Mouse (Mus musculus) myocyte (in vitro differentiated cells): ENCODE results near the gene Junb. TPM values are rescaled to one million over a fixed set of nuclear protein-coding genes. Genes with fewer than 3 reads are reported as not detected.

ENCODE experiments used
- H3K27me3 ChIP-seq: one replicate; pipeline ENCODE4 v1.6.1; 2011; ENCODE audit not compliant: control insufficient read depth, insufficient read depth, insufficient read length
- H3K36me3 ChIP-seq: one replicate; pipeline ENCODE4 v1.6.1; 2011; ENCODE audit not compliant: control insufficient read depth, insufficient read depth
- H3K4me2 ChIP-seq: one replicate; pipeline ENCODE4 v1.6.1; 2011; ENCODE audit warnings: low read depth, control low read depth
- H3K4me3 ChIP-seq: one replicate; pipeline ENCODE4 v1.5.1; 2011; ENCODE audit warnings: mild to moderate bottlenecking, control low read depth, moderate library complexity
- H3K79me2 ChIP-seq: one replicate; pipeline ENCODE4 v1.6.1; 2011; ENCODE audit not compliant: control insufficient read depth, insufficient read depth
- H3ac ChIP-seq: one replicate; pipeline ENCODE4 v1.6.1; 2011; ENCODE audit not compliant: control insufficient read depth, insufficient read length
- CEBPB ChIP-seq: IDR thresholded peaks from 2 replicates; pipeline ENCODE4 v1.6.1; 2011; ENCODE audit warnings: mild to moderate bottlenecking, moderate library complexity; ENCODE audit not compliant: poor library complexity, insufficient read depth, severe bottlenecking
- E2F4 ChIP-seq: IDR thresholded peaks from one replicate; pipeline ENCODE4 v1.6.1; 2011; ENCODE audit warnings: mild to moderate bottlenecking, control low read depth, moderate library complexity; ENCODE audit not compliant: insufficient read depth
- MAX ChIP-seq: IDR thresholded peaks from one replicate; pipeline ENCODE4 v1.6.1; 2011; ENCODE audit warnings: low read depth, mild to moderate bottlenecking, control low read depth
- MYOD1 ChIP-seq, 3 experiments: IDR thresholded peaks; one replicate each; pipeline ENCODE4 v1.6.1; 2011; ENCODE audit warnings: control low read depth in 2 of 3, low read depth in 2 of 3, mild to moderate bottlenecking in 2 of 3, moderate library complexity in 1 of 3; ENCODE audit not compliant: insufficient read length in 2 of 3, control insufficient read depth in 1 of 3
- MYOG ChIP-seq, 3 experiments: IDR thresholded peaks; one replicate each; pipeline ENCODE4 v1.6.1; 2011; ENCODE audit warnings: control low read depth in 2 of 3, low read depth in 2 of 3, mild to moderate bottlenecking in 2 of 3; ENCODE audit not compliant: insufficient read length in 2 of 3, control insufficient read depth in 1 of 3, insufficient read depth in 1 of 3
- POLR2A ChIP-seq: IDR thresholded peaks from one replicate; pipeline ENCODE4 v1.6.1; 2011; ENCODE audit warnings: low read depth, mild to moderate bottlenecking, control low read depth, moderate library complexity; ENCODE audit not compliant: insufficient read length
- POLR2AphosphoS2 ChIP-seq: IDR thresholded peaks from one replicate; pipeline ENCODE4 v1.6.1; 2011; ENCODE audit warnings: low read depth, control low read depth; ENCODE audit not compliant: insufficient read length
- REST ChIP-seq: IDR thresholded peaks from one replicate; pipeline ENCODE4 v1.6.1; 2011; ENCODE audit warnings: mild to moderate bottlenecking, control low read depth, moderate library complexity; ENCODE audit not compliant: insufficient read depth, insufficient read length
- SRF ChIP-seq: IDR thresholded peaks from one replicate; pipeline ENCODE4 v1.6.1; 2011; ENCODE audit warnings: low read depth; ENCODE audit not compliant: control insufficient read depth, insufficient read length
- TCF12 ChIP-seq: IDR thresholded peaks from one replicate; pipeline ENCODE4 v1.6.1; 2011; ENCODE audit warnings: mild to moderate bottlenecking, control low read depth; ENCODE audit not compliant: poor library complexity, insufficient read depth, severe bottlenecking
- TCF3 ChIP-seq: IDR thresholded peaks from one replicate; pipeline ENCODE4 v1.6.1; 2011; ENCODE audit warnings: low read depth, control low read depth; ENCODE audit not compliant: insufficient read length
- USF1 ChIP-seq: IDR thresholded peaks from one replicate; pipeline ENCODE4 v1.6.1; 2011; ENCODE audit warnings: low read depth, mild to moderate bottlenecking, control low read depth, moderate library complexity
- polyA plus RNA-seq: library from polyadenylated mRNA; unstranded; fragments of >200 nt; fragmentation: generic; extraction: Trizol; gene quantifications from one replicate; pipeline ENCODE4 v1.2.1, GENCODE M21; 2012; ENCODE audit warnings: missing spikeins

The Junb gene
- polyA plus RNA-seq, 1 experiment: 140 TPM

DNA sequence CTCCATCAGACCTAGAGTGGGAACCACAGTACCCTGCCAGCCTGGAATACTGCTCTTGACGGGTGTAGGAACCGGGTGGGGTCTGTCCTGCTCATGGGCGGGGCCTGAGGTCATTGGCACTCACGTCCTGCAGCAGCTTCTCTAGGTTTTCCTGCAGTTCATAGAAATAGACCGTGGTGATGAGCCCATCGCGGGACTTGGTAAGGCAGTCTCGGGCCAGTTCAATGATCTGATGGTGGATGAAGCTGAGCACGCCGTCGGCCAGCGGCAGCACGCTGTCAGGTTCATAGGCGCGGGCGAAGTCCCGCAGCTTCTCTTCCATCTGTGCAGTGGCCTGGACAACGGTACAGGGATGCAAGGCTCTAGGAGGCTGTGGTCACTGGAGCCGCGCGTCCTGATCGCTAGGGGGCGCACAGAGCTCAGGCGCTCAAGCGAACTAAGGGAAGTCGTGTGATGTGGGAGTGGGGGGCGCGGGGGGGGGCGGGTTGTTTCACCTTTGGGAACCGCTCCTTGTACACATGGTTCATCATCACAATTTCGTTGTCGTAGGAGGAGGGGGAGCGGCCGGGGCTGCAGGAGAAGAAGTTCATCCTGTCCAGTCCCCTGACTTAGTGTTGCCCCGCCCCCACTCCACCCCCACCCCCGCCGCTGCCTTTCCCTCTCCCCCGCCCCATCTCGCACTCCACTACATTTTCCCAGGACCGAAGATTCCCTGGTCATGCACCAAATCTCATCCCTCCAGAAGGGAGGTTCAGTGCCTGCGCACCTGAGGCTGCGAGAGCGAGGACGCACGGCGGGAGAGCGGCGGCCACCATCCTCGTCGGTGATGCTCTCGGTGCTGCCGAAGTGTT is 49.8 kb downstream of the Junb start:
- no peak overlapping the region for H3K4me2 ChIP-seq
- peaks cover 20% of the 10 kb centered on the region for H3K27me3 ChIP-seq
- H3K79me2 ChIP-seq: no peaks in the 10 kb centered on the region
- H3K36me3 ChIP-seq: no peaks in the 10 kb centered on the region
- no peak overlapping the region for H3K4me3 ChIP-seq
- TF ChIP-seq POLR2AphosphoS2: no peak
- no peak for TF ChIP-seq SRF
- no peak for TF ChIP-seq USF1
- TF ChIP-seq MYOG (IDR thresholded peaks at IDR 0.05; ENCODE audit: control insufficient read depth in 1 of 3, insufficient read depth in 1 of 3, insufficient read length in 2 of 3, low read depth in 2 of 3): no peak
- no peak for TF ChIP-seq CEBPB
- no peak for TF ChIP-seq TCF12
- no peak for TF ChIP-seq REST
- no peak for TF ChIP-seq POLR2A
- TF ChIP-seq E2F4: no peak
- TF ChIP-seq MYOD1 (IDR thresholded peaks at IDR 0.05; ENCODE audit: control insufficient read depth in 1 of 3, insufficient read length in 2 of 3, low read depth in 2 of 3): no peak
- TF ChIP-seq MAX: no peak
- no peak for TF ChIP-seq TCF3
- no peak overlapping the region for H3ac ChIP-seq

DNA sequence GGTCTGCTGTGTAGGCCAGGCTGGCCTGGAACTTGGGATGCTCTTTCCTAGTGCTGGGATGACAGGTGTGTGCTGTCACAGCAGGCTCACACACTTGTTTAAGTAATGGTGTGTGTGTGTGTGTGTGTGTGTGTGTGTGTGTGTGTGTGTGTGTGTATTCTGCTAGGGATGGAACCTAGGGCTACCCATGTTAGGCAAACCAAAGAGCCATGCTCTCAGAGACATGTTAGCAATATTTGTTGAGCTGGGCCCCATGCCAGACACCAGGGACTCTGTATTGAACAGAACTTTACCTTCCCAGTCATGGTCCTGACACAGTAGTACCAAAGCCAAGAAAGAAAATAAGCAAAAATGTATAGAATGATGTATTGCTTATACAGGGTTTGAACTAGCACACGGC is 51.0 kb downstream of the Junb start:
- Histone ChIP-seq H3K36me3 (no peaks in the 10 kb centered on the region), H3ac (no peak overlapping the region), H3K4me2 (no peak overlapping the region), H3K27me3 (peaks cover 20% of the 10 kb centered on the region), H3K4me3 (no peak overlapping the region), H3K79me2 (no peaks in the 10 kb centered on the region)
- TF ChIP-seq TCF12 (no peak), TCF3 (no peak), MYOD1 (IDR thresholded peaks at IDR 0.05; ENCODE audit: control insufficient read depth in 1 of 3, insufficient read length in 2 of 3, low read depth in 2 of 3) (no peak), POLR2AphosphoS2 (no peak), REST (no peak), MAX (no peak), MYOG (IDR thresholded peaks at IDR 0.05; ENCODE audit: control insufficient read depth in 1 of 3, insufficient read depth in 1 of 3, insufficient read length in 2 of 3, low read depth in 2 of 3) (no peak), POLR2A (no peak), CEBPB (no peak), E2F4 (no peak), USF1 (no peak)

DNA sequence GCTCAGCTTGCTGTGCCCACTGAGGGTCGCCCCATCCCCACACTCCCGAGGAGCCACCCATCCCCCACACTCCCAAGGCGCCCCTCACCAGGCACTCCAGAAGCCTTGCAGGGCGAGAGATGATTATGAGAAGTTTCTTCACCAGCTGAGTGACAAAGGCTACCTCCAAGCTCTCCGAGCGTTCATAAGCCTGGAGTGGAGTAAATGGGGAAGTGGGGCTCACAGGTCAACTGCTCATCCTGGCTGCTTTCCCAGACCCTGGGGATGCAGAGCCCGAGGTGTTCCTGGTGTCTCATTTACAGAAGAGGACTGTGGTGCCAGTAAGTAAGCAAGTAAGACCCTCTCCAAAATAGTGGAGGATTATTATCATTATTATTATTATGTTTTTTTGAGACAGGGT is 53.0 kb downstream of the Junb start:
- Histone ChIP-seq H3K4me3 (no peak overlapping the region), H3ac (no peak overlapping the region), H3K79me2 (no peaks in the 10 kb centered on the region), H3K4me2 (no peak overlapping the region), H3K36me3 (no peaks in the 10 kb centered on the region), H3K27me3 (peaks cover 11% of the 10 kb centered on the region)
- TF ChIP-seq POLR2A: no peak
- no peak for TF ChIP-seq MYOG (IDR thresholded peaks at IDR 0.05; ENCODE audit: control insufficient read depth in 1 of 3, insufficient read depth in 1 of 3, insufficient read length in 2 of 3, low read depth in 2 of 3)
- no peak for TF ChIP-seq SRF
- TF ChIP-seq MYOD1 (IDR thresholded peaks at IDR 0.05; ENCODE audit: control insufficient read depth in 1 of 3, insufficient read length in 2 of 3, low read depth in 2 of 3): no peak
- TF ChIP-seq USF1: no peak
- TF ChIP-seq CEBPB: no peak
- TF ChIP-seq REST: no peak
- no peak for TF ChIP-seq POLR2AphosphoS2
- TF ChIP-seq E2F4: no peak
- no peak for TF ChIP-seq MAX
- TF ChIP-seq TCF12: no peak
- TF ChIP-seq TCF3: no peak

Other genes starting within 250 kb of the Junb start
- gene Nfix, start 178.4 kb downstream of the Junb start, polyA plus RNA-seq: 65.7 TPM
- 6.7 TPM for gene Dand5, start 155.9 kb downstream of the Junb start, polyA plus RNA-seq
- gene Gadd45gip1, start 147.2 kb downstream of the Junb start, polyA plus RNA-seq: 21.8 TPM
- gene Rad23a, start 138.1 kb downstream of the Junb start, polyA plus RNA-seq: 139 TPM
- 385 TPM for gene Calr, start 131.8 kb downstream of the Junb start, polyA plus RNA-seq
- gene Farsa, start 121.7 kb downstream of the Junb start, polyA plus RNA-seq: 73.3 TPM
- 2.3 TPM for gene Syce2, start 106.6 kb downstream of the Junb start, polyA plus RNA-seq
- gene Gcdh, start 84.8 kb downstream of the Junb start, polyA plus RNA-seq: 20.9 TPM
- 0.10 TPM for gene Klf1, start 76.8 kb downstream of the Junb start, polyA plus RNA-seq
- gene Dnase2a, start 70.2 kb downstream of the Junb start, polyA plus RNA-seq: 9.2 TPM
- not detected for gene Mast1, start 41.4 kb downstream of the Junb start, polyA plus RNA-seq
- gene Rtbdn, start 31.7 kb downstream of the Junb start, polyA plus RNA-seq: not detected
- gene Gm49661, start 9.3 kb downstream of the Junb start, polyA plus RNA-seq: not detected
- 432 TPM for gene Prdx2, start 9.1 kb downstream of the Junb start, polyA plus RNA-seq
- 74.1 TPM for gene Rnaseh2a, start 9.0 kb downstream of the Junb start, polyA plus RNA-seq
- gene Hook2, start 11.9 kb upstream of the Junb start, polyA plus RNA-seq: 9.3 TPM
- not detected for gene Best2, start 35.8 kb upstream of the Junb start, polyA plus RNA-seq
- gene Asna1, start 46.6 kb upstream of the Junb start, polyA plus RNA-seq: 204 TPM
- gene Trir, start 48.1 kb upstream of the Junb start, polyA plus RNA-seq: 198 TPM
- 46.3 TPM for gene Tnpo2, start 58.2 kb upstream of the Junb start, polyA plus RNA-seq
- 26.8 TPM for gene Fbxw9, start 81.3 kb upstream of the Junb start, polyA plus RNA-seq
- 0.31 TPM for gene Gm5741, start 89.3 kb upstream of the Junb start, polyA plus RNA-seq
- 86.7 TPM for gene Dhps, start 93.0 kb upstream of the Junb start, polyA plus RNA-seq
- 166 TPM for gene Wdr83os, start 102.0 kb upstream of the Junb start, polyA plus RNA-seq
- gene Wdr83, start 102.6 kb upstream of the Junb start, polyA plus RNA-seq: 26.8 TPM
- gene Man2b1, start 104.6 kb upstream of the Junb start, polyA plus RNA-seq: 7.6 TPM
- not detected for gene Zfp791, start 144.4 kb upstream of the Junb start, polyA plus RNA-seq
- gene Cks1brt, start 173.2 kb upstream of the Junb start, polyA plus RNA-seq: not detected
- gene Olfr371, start 247.3 kb upstream of the Junb start, polyA plus RNA-seq: not detected